Mouse (Mus musculus) right cerebral cortex, postnatal 25 days (tissue): ENCODE results near the gene Rpl35.
A peak's percentile ranks its signal among the peaks of the same experiment; 100 is the strongest.
"Not testable (repeated sequence)": the region's sequence is repeated elsewhere in the genome, so short reads cannot be mapped to it uniquely, and the experiment has no call there.

Experiments
- DNase-seq: peaks from one replicate; pipeline ENCODE4 v3.0.0; 2022

Gene Rpl35

DNA sequence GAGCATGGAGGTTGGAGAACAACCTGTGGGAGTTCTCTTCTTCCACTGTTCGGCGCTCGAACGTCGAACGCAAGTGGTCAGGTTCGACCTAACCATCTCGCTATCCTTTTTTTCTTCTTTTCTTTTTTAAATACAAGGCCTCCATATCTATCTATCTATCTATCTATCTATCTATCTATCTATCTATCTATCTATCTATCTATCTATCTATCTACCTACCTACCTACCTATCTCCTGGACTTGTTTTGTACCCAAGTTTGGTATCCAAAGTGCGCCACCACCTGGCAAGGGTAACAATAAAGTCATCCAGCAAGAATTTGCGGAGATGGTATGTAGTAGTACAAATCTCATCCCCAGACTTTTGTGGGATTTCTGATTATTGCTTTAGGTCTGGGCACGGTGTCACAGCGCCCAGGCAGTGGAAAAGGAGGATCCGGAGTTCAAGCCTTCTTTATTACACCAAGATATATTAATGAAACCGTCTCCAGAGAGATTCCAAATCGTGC, at the start of gene Rpl35:
Gene Rpl35, minus strand, starts transcription at position 51 of the 506 bp plus-strand sequence.
- DNase-seq = no peak

DNA sequence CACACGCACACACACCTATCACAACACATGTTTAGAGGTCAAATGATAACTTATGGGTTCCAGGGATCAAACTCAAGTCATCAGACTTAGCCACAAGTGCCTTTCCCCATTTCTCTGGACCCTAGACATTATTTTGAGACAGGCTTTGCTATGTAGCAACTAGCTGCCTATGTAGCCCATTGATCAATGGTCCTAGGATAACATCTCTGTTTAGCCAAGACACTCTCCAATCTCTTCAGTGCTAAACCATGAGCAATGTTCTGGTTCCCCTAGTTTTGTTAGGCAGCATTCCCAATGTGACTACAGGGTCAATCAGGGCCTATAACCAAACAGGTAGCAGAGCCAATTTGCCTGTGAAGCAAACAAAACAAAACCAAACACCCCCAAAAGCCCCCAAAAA, 43.1 kb upstream of the Rpl35 start:
- DNase-seq = no peak

DNA sequence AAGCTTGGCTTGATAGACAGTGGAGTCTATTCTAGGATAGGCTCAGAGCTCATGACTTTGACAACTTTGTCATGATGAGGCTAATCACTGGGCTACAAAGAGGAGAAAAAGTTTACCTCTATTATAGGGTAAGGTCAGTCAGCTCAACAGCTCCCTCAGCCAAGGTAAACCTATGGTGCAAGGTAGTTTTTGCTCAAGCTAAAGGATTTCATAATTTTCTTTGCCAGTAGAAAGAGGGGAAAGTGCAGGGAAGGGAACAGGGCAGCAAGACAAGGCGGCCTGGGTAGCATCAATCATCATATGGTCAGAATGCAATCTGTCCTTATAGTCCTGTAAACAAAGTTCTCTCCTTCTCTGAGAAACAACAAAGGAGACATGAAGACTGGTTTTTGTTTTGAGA, 34.8 kb upstream of the Rpl35 start:
- DNase-seq = no peak

DNA sequence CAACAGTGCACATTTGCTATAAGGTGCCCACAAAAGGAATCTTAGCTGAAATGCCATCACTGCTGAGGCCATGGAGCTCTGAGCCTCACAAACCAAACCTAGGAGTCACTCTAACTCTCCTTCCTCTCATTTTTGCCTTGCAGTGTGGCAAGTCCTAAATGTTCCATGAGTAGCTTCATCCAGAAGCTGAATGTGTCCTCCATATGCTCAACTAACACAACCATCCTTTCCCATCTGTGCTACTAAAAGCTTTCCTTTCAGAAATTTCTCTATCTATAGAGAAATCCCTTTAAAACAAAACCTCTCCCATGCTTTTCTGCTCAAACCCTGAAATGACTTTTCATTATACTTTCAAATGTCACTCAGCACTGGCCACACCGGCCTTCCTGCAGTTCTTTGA, 26.2 kb upstream of the Rpl35 start:
- DNase-seq = no peak

GRCm38 (mm10) chr2:39020004-39020403, 14.6 kb upstream of the Rpl35 start:
- no peak for DNase-seq

- no peak for DNase-seq
Measured at GRCm38 (mm10) chr2:39016581-39016980, 11.2 kb upstream of the Rpl35 start.

GRCm38 (mm10) chr2:39012768-39013279, 7.4 kb upstream of the Rpl35 start:
- no peak for DNase-seq

DNA sequence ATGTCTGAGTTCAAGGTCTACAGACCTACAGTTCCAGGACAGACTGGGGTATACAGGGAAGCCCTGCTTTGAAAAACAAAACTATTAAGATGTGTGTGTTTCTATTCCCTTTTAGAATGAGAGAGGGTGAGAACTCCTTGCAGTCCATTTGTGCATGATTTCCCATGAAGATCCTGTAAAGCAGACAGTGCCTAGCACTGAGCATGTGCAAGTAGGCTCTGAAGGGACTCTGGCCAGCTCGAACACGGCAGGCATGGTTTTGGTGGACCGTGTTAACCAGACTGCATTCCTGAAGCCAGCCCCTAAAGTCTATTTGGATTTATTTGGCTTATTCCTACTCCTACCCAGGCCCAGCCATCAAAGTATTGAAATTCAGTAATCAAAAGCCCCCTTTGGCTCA, 6.5 kb upstream of the Rpl35 start:
- DNase-seq = no peak

DNA sequence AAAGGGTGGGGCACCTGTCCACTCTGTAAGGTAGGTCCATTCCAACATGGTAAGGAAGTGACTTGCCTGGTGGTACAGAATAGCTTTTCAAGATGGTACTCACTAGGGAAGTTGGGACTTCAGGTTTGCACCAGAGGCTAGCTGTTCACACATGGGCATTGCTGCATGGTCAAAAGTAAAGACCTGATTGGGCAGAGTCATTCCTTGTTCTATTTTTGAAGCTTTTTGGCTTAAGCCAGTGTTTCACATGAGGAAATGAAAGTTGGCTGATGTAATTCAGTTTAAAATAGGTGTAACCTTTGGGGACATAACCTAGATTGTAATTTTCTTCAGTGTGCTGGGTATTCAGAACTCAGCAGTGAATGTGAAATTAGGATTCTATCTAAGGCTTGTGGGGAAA, 5.8 kb upstream of the Rpl35 start:
- DNase-seq = no peak

DNA sequence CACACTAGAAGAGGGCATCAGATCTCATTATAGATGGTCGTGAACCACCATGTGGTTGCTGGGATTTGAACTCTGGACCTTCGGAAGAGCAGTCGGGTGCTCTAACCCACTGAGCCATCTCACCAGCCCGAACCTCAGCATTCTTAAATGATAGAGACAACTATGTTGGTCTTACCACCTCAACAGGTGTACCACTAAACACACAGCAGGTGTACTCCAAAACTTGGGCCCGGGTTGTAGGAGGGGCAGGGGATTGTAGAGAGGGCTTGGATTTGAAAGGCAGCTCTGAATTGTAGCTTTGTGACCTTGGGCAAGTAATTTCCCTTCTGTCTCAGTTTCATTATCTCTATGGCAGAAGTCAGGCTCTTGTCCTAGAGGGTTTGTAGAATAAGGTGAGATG, 4.7 kb upstream of the Rpl35 start:
- DNase-seq = not testable (repeated sequence)

DNA sequence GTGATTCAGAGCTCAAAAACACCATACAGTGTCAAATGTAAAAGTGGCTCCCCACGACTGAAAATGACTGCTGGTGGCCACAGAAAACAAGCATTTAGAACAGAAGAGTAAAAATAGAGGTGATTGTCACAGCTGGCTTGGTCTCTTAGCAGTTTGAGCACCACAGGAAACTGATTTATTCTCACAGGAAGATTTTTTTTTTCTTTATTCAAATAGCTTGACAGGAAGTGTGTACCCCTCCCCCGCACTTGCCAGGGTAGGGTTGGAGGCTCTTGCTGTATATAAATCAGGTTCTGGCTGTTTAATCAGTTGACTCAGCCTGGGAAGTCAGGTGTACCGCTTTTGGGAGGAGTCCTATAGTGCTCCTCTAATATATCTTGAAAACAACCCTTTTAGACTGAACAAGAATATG, 3.5 kb upstream of the Rpl35 start:
- DNase-seq = no peak

- DNase-seq = no peak
Measured at GRCm38 (mm10) chr2:39008350-39008851, 3.0 kb upstream of the Rpl35 start.

- peak; percentile 96 for DNase-seq
Measured at GRCm38 (mm10) chr2:39007865-39008264, 2.4 kb upstream of the Rpl35 start.

DNA sequence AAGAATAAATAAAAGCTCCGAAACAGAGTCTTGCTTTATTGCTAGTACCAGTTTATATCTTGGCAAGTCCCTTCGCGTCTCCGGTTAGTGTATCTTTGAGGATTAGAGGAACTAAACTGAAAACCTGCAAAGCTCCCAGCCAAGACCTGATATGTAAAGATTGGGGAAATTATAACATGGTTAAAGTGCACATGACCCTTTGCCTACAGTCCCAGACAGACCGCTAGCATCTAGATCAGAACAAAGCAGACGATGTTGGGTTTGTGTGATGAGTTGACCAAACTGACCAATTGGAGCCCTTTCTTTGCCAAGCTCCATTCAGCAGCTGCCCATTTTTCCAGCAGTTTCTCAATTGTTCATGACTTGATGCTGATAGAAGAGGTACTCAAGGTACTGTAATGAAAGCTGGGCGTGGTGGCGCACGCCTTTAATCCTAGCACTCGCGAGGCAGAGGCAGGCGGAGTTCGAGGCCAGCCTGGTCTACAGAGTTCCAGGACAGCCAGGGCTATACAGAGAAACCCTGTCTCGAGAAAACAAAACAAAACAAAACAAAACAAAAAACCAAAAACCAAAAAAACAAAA, 816 bp upstream of the Rpl35 start:
- DNase-seq = no peak

DNA sequence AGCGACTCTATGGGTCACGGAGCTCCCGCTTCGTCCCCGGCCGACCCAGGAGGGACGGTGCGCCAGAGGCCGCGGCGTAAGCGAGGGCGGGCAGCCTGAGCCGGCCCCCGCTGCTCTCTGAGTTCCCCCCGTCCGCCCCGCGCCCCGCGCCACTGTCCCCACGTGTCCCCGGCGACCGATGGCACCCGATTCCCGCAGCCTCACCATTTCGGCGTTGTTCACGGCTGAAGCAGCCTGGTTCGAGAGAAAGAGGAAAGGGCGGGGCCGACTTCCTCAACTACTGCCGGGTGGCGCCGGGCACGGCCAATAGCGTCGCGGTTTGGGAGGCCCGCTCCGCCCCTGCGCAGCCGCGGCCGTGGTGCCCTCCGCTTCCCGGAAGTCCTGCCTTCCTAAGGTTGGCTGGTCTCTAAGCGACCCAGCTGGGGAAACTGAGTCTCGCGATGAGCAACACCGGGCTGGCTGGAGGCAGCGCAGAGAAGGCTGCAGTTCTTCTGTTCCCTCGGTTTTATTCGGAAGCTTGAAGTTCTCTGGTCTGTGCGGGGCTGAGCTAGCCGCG, 466 bp downstream of the Rpl35 start, which contains the start of gene Arpc5l:
Gene Arpc5l, plus strand, starts transcription at position 469 of the 556 bp plus-strand sequence.
- peak; percentile 93 for DNase-seq

- DNase-seq = no peak
Measured at GRCm38 (mm10) chr2:39004372-39004771, 1.1 kb downstream of the Rpl35 start.

- no peak for DNase-seq
Measured at GRCm38 (mm10) chr2:39003512-39003911, 1.9 kb downstream of the Rpl35 start.

DNA sequence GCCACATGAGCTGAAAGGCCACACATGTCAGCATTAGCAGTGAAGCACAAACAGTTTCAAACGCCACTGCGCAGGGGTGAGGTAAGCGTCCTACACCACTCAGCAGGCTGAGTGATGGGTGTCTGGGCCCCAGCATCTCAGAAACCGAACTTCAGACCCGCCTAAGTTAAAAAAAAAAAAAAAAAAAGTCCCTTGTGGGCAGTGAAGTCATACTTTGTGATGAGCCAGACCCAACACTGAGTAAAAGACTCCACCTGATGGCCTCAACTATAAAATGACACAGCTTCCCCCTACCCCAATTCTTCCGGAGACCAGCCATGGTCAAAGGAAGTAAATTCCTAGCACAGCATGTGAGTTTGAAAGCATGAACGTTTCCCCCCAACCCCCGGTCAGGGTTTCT, 2.3 kb downstream of the Rpl35 start:
- no peak for DNase-seq

- no peak for DNase-seq
Measured at GRCm38 (mm10) chr2:39001866-39002265, 3.6 kb downstream of the Rpl35 start.

DNA sequence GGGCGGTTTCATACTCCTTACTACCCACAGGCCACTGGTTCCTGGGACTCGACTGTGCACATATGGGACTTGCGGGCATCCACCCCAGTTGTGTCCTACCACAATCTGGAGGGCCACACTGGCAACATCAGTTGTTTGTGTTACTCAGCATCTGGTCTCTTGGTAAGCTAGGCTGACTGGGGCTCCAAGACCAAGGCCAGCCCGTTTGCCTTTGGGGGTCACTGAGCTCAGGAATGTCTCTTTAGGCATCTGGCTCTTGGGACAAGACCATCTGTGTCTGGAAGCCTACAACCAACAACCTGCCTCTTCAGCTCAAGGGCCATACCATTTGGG, 4.9 kb downstream of the Rpl35 start:
- DNase-seq = no peak

DNA sequence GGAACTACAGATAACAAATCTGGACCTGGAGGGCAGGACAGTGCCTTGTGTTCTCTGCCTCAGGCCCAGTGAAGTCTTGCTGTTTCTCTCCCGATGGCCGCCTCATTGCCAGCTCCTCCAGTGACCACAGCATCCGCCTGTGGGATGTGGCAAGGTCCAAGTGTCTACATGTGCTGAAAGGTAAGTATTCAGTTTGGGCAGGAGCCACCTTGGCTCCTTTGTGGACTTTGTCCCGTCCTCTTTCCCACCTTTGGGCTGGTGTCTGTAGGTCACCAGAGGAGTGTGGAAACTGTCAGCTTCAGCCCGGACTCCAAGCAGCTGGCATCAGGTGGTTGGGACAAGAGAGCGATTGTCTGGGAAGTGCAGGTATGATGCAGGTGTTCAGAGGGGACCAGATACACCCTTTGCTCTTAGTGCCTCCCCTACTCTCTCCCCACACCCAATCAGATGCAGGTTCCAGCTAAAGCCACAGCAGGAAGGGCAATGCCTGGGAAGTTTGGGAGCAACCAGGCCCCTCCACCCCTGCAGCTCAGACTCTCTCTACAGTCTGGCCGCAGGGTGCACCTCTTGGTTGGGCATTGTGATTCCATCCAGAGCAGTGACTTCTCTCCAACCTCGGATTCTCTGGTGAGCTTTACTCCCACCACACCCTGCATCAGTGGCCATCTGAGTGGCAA, 5.4 kb downstream of the Rpl35 start:
- no peak for DNase-seq

DNA sequence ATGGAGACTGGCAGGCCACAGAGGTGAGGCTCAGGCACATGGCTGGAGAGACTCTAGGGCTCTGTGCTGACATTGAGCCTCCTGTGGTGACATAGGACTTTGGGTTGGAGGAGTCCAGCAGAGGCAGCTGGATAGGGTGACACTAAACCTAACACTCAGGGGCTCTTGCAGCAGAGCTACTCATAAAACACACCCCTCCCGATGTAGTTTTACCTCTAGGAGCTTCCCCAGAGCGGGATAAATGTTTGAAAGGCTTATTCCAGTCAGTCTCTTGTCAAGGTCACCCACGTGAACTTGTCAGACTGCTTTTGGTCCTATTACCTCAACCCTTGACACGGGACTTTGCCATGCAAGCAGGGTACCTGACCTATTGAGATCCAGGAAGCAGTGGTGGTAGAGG, 6.0 kb downstream of the Rpl35 start:
- DNase-seq = no peak

GRCm38 (mm10) chr2:38997386-38998374, 7.7 kb downstream of the Rpl35 start, which contains the start of gene Wdr38:
Gene Wdr38 (plus strand): TSS chr2:38997476.
- peak; percentile 89 for DNase-seq
